Mouse (Mus musculus) spleen, postnatal 4 days (tissue): Measurements from ENCODE around the gene Taar7d.
"Not testable (repeated sequence)": the region's sequence is repeated elsewhere in the genome, so short reads cannot be mapped to it uniquely, and the experiment has no call there.

Experiments
- DNase-seq, 2 experiments: peaks; one replicate each; pipeline ENCODE4 v3.0.0; 2022; ENCODE audit warnings: low spot score in 2 of 2

The Taar7d gene

GRCm38 (mm10) chr10:24026922-24027321 is at the start of gene Taar7d:
Gene Taar7d, plus strand, starts transcription at chr10:24027222.
- no peak for DNase-seq

GRCm38 (mm10) chr10:23977958-23978357 is 49.1 kb upstream of the Taar7d start:
- no peak for DNase-seq

DNA sequence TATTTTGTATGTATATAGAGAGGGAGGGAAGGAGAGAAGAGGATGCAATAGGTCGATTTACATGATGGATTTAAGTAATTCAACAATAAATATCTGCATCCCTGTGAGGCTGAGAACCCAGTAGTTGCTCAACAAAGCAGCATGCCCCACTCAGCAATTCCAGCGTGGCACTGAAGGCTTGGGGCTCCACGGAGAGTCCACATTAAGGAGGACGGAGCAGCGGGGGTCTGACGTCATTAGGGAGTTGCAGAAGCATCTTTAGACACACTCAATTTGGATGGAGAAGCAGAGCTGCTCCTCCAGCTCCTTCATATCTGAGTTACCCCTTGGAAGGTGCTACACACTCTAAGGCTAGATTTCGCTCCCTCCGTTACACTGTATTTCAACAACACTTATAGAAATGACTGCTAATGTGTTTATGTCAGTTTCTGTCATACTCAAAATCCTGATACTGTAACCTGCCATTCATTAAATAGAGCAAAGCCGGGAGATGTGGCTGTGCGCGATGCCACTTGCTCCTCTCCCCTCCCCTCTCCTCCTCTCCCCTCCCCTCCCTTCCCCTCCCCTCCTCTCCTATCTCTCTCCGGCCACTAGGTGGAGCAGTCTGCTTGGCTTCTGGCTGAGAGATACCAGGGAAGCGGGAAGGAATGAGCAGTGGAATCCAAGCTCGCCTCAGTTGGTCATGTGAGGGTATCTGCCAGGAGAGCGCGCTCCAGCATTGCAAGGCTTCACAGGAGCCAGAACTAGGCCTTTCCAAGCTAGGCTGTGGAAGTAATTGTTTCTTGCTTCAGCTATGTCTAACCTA is 47.9 kb upstream of the Taar7d start:
- DNase-seq = peak; percentile 51 to 78

DNA sequence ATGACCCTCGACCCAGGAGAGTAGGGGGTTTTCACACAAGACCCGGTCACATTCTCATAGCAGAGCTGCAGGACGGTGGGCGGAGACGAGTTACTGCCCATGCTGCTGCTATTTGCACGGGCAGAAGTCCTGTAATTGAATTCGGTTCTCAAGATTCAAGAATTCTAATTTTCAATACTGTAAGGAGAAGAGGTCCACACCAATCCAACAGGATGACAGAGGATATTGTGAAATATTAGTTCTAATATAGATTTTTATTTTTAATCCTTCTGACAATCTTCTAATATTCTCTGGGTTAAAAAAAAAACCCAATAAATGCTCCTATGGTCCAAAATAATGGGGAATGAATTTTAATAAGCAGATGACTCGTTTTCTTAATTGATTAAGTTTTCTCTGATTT is 41.5 kb upstream of the Taar7d start, which contains the start of gene Taar6:
TSS of gene Taar6 (minus strand) at position 101 of the 400 bp plus-strand sequence.
- no peak for DNase-seq

DNA sequence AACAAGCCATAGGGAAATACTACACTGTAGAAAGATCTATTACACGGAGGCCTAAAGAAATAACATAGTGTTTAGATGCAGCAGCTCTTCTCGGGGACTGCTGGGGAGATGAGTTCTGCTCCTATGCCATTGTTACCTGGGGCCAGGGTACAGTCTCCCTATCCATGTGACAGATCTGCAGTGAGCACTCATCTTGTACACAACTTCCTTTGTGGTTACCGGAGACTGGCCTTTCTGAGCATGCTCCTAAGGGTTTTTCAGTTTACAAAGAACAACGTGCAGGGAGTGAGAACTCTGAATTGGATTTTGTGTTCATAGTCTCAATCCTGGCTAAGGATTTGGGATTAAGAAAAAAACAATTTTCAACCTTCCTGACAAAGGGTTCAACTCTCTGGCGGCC is 40.6 kb upstream of the Taar7d start:
- no peak for DNase-seq

DNA sequence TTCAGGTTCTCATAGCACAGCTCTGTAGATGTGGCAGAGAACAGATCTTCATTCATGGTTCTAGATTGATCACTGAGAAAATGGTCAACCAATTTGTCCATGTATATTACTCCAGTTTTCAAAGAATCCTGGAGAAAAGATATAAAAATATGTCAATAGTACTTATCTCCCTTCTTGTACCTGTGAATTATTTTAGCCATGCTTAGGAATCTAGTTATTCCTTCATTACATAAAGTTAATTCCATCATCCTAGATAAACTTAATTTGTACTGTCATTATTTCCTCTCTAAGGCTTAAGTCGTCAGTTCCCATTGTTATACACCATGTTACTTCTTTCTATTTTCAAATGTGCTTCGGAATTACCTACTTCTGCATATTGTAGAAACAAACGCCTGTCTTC is 33.6 kb upstream of the Taar7d start, which contains the start of gene Taar7a:
TSS of gene Taar7a (minus strand) at position 101 of the 400 bp plus-strand sequence.
- DNase-seq = no peak

GRCm38 (mm10) chr10:23999639-24000038 is 27.4 kb upstream of the Taar7d start, which contains the start of gene Taar7b:
Gene Taar7b, plus strand, starts transcription at chr10:23999939.
- no peak for DNase-seq

DNA sequence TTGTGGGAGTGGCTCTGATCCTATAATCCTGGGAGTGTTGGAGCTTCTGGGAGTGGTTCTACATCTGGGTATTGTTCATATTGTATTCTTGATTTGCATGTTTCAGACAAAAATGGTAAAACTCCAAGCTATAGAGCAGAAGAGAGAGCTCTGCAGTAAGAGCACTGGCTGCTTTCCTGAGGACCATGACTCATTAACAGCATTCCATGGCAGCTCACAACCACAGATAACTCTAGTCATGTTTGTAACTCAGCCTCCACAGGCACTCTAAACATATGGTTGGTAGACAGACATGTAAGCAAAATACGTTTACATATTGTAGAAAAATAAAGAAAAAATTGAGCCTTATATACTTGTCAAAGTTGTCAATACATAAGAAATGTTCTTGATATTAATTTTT is 20.6 kb upstream of the Taar7d start:
- no peak for DNase-seq

DNA sequence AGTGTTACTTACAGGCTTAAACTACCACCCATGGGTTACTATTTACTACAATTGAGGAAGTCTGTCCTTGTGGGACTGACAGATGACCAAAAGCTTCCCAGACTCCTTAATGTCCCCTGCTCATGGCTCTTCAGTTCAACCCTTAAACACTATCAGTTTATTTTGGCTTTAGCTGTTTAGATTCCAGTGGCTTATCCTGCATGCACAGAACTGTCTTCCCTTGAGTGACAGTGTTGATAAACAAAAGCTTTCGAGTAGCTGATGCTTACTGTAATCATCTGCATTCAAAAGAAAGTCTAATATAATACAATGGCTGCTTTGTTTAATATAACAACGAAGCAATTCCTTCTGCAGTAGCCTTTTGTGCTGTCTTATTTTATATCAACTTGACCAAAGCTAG is 20.0 kb upstream of the Taar7d start:
- DNase-seq = no peak

- DNase-seq = no peak
Measured at GRCm38 (mm10) chr10:24008143-24008542, 18.9 kb upstream of the Taar7d start.

DNA sequence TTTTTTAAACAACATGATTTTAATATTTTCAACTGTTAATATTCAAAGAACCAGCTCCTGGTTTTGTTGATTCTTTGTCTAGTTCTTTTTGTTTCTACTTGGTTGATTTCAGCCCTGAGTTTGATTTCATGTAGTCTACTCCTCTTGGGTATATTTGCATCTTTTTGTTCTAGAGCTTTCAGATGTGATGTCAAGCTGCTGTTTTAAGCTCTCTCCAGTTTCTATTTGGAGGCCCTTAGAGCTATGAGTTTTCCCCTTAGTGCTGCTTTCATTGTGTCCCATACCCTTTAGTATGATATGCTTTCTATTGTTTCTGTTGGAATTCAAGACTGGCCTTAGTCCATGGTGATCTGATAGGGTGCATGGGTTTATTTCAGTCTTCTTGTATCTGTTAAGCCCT is 4.3 kb downstream of the Taar7d start:
- no peak for DNase-seq

DNA sequence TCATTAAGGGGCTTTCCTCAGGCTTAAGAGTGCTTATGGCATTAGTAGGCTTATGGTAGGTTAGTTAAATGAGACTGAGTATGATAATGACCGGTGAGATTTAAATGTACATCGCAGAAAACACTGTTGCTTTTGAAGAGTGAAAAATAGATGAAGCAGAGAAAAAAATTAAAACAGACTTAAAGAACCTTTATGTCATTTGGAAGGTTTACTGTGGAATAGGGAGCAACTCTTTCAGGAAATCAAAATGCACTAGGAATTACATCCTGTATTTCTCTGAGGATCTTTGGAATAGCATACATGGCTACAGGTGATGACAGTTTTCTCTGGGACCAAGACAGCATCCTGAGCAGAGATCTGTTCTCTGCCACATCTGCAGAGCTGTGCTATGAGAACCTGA is 10.3 kb downstream of the Taar7d start, which contains the start of gene Taar7e:
TSS of gene Taar7e (plus strand) at position 301 of the 400 bp plus-strand sequence.
- no peak for DNase-seq

- no peak for DNase-seq
Measured at GRCm38 (mm10) chr10:24040120-24040869, 13.3 kb downstream of the Taar7d start.

GRCm38 (mm10) chr10:24049210-24049609 is 22.2 kb downstream of the Taar7d start, which contains the start of gene Taar7f:
Gene Taar7f, plus strand, starts transcription at chr10:24049510.
- no peak for DNase-seq

GRCm38 (mm10) chr10:24052039-24052438 is 25.0 kb downstream of the Taar7d start:
- DNase-seq = no peak

DNA sequence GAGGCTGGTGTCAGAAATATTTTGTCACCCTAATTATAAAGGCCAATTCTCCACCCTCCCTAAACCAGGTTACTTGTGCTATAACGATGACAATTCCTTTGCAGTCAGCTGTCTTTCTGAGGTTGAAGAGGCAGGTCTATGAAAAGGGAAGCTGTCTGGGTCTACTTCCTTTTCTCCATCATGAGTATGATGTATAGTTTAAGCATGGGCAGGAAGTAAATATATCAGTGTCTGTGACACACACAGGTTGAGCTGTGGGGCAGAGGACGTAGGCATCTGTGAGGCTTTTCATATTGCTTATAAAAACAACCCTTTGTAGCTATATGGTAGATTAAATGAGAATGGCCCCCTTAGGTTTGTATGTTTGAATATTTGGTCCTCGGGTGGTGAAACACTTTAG is 32.0 kb downstream of the Taar7d start:
- no peak for DNase-seq

GRCm38 (mm10) chr10:24074751-24075150 is 47.7 kb downstream of the Taar7d start:
- DNase-seq = not testable (repeated sequence)

DNA sequence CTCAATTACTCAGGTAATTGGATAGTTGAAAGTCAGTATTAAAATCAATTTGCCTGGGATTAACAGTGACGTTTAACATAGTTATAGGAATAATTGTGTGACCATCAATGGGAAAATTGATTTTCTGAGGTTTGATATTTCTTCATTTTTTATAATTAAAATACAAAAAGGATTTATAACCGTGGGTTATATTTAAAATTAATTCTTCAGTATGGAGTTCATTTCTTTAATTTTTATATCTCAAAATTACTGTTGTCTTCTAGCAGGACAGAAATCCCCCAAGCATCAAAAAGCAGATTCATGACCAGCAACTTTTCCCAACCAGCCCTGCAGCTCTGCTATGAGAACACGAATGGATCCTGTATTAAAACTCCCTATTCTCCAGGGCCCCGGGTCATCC is 49.2 kb downstream of the Taar7d start, which contains the start of gene Taar8a:
TSS of gene Taar8a (plus strand) at position 301 of the 400 bp plus-strand sequence.
- not testable (repeated sequence) for DNase-seq
